Mouse (Mus musculus) large intestine, adult 2 months (tissue): ENCODE results near the gene Mgat3. TPM values are rescaled to one million over a fixed set of nuclear protein-coding genes. Genes with fewer than 3 reads are reported as not detected.

Experiments used
- DNase-seq: peaks from one replicate; pipeline ENCODE4 v3.0.0-alpha.2; 2012; ENCODE audit warnings: low read depth, low spot score
- WGBS: fragments of 180-500 bp; shearing (Covaris S2); methylation state at CpG from one replicate; pipeline ENCODE4 v1.1.7; 2018; 5-methylcytosine and 5-hydroxymethylcytosine counted together
- polyA plus RNA-seq: library from polyadenylated mRNA; depleted of rRNA; stranded (reverse); fragments of >200 nt; gene quantifications from 2 replicates; pipeline ENCODE4 v1.2.3, GENCODE M21; 2012; rRNA removed

The Mgat3 gene
- polyA plus RNA-seq, 1 experiment: 41.9 TPM

- WGBS: 2% methylated on average over 16 of the region's 16 CpGs
- DNase-seq: no peak
Observed at GRCm38 (mm10) chr15:80256242-80256641, 82.7 kb downstream of the Mgat3 start.

DNA sequence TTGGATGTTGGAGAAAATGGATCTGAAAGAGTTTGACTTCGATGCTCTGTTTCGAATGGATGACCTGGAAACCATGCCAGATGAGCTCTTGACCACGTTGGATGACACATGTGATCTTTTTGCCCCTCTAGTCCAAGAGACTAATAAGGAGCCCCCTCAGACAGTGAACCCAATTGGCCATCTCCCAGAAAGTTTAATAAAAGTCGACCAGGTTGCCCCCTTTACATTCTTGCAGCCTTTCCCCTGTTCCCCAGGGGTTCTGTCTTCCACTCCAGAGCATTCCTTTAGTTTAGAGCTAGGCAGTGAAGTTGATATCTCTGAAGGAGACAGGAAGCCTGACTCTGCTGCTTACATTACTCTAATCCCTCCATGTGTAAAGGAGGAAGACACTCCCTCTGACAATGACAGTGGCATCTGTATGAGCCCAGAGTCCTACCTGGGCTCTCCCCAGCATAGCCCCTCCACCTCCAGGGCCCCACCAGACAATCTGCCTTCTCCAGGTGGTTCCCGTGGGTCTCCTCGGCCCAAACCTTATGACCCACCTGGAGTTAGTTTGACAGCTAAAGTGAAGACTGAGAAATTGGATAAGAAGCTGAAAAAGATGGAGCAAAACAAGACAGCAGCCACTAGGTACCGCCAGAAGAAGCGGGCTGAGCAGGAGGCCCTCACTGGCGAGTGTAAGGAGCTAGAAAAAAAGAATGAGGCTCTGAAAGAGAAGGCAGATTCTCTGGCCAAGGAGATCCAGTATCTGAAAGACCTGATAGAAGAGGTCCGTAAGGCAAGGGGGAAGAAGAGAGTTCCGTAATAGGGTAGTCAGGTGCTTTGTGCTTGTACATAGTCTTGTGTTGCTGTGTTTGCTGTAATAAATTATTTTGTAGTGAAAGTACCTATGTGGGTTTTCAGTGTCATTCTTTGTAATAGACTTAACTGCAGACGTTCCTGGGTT, 83.4 kb downstream of the Mgat3 start:
- no peak for DNase-seq
- 14% methylated on average over 12 of the region's 12 CpGs for WGBS

GRCm38 (mm10) chr15:80257602-80258239, 84.2 kb downstream of the Mgat3 start:
- DNase-seq: no peak
- WGBS: 8% methylated on average over 4 of the region's 4 CpGs

DNA sequence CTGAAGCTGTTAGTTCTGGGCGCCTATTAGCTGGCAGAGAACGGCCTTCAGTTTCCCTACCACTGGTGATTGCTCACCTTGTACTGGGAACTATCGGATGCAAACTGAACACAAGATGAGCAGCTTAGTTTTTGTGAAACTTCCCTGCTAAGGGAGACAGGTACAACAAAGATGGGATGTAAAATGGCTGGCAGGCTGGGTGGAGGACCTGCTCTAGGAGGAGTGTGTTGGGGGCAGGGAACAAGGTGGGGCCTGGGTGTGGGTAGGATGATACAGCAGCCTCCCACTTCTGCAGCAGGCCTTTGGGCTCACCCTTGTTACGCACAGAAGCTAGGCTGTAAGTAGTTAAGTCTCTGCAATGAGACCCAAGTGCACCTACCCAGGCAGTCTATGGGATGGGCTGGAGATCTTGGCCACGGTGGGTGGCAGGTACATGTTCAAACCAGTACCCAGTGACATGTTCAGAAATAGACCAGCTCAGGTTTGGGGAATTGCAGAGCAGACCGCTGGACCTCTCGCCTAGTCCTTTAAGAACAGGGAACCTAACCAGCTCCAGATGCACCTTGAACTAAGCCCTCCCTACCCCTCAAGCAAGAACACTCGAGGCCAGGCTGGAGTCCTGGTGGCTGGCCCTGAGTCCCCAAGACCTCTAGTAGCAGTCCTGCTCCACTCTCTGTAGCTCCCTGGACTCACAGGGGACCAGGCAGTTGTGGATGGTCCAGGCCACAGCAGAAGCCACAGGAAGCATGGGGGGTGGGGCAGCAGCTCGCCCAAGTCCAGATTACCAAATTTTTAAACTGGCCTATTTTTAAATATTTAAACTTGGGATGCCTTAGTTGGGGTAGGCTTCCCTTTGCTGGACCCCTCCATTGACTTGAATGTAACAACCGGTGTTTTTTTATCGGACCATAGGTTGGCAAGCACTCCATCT, 85.0 kb downstream of the Mgat3 start:
- DNase-seq: no peak
- 43% methylated on average over 11 of the region's 11 CpGs for whole genome bisulfite sequencing

DNA sequence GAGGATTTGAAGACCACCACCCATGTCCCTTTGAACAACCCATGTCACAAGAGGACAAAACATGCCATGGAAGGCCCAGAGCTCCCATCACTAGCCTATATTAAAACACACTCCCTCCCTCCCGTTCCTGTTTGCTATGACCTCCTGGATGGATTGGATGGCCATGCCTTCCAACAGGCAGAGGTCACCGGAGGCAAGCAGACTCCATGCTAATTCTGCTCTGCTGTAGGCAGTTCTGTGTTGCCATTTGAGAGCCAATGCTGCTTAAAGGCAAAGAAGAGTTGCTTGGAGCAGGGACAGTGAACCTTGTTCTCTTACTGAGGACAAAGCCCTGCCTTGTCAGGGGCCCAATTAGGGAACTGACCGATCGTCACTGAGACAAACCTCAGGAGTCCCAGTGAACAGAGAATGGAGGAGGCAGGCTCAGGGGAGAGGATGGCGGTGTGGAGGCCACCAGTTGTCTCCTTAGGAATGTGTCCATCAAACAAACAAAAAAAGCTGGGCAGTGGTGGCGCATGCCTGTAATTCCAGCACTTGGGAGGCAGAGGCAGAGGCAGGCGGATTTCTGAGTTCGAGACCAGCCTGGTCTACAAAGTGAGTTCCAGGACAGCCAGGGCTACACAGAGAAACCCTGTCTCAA, 86.0 kb downstream of the Mgat3 start:
- DNase-seq: no peak
- WGBS: 78% methylated on average over 8 of the region's 8 CpGs

DNA sequence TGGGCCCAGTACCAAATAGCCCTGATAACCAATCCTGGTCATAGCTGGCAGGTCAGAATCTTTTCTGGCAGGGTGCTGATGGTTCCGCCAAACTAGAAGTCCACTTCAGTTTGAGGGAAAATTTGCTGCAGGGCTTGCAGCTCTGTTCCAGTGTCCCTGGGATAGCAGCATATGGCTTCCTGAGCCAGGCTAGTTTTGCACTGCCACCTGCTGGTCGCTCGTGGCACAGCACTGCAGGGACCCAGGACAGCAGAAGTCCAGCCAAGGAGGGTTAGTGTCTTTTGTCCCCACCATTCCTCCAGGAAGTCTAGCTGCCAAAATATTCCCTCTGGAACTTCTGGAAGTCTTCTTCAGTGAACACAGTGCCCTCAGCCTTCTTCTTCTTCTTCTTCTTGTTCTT, 87.2 kb downstream of the Mgat3 start:
- 9% methylated on average over 3 of the region's 3 CpGs for WGBS
- DNase-seq: no peak

GRCm38 (mm10) chr15:80261100-80261499, 87.6 kb downstream of the Mgat3 start:
- WGBS: 47% methylated on average over 7 of the region's 7 CpGs
- DNase-seq: no peak

GRCm38 (mm10) chr15:80263610-80264575, 90.4 kb downstream of the Mgat3 start, which contains the start of gene Rps19bp1:
Gene Rps19bp1, minus strand, starts transcription at chr15:80264315.
- WGBS: 1% methylated on average over 66 of the region's 66 CpGs
- no peak for DNase-seq

Other genes starting within 250 kb of the Mgat3 start
- 22.1 and 30.5 TPM in 2 replicates for gene Cbx7, start 202.6 kb upstream of the Mgat3 start, polyA plus RNA-seq
- gene Pdgfb, start 158.7 kb upstream of the Mgat3 start, polyA plus RNA-seq: 5.8 and 7.5 TPM in 2 replicates
- 8.1 and 8.4 TPM in 2 replicates for gene Syngr1, start 82.4 kb upstream of the Mgat3 start, polyA plus RNA-seq
- 597 and 673 TPM in 2 replicates for gene Rpl3, start 81.9 kb upstream of the Mgat3 start, polyA plus RNA-seq
- gene Tab1, start 40.6 kb upstream of the Mgat3 start, polyA plus RNA-seq: 26.9 and 29.4 TPM in 2 replicates
- gene Mief1, start 60.3 kb downstream of the Mgat3 start, polyA plus RNA-seq: 13.7 and 23.4 TPM in 2 replicates
- gene AC140267.1, start 62.1 kb downstream of the Mgat3 start, polyA plus RNA-seq: not detected in 2 replicates
- 234 and 245 TPM in 2 replicates for gene Atf4, start 81.5 kb downstream of the Mgat3 start, polyA plus RNA-seq
- 28.7 TPM in 2 replicates for gene Rps19bp1, start 90.6 kb downstream of the Mgat3 start, polyA plus RNA-seq
- 0.72 and 0.80 TPM in 2 replicates for gene Cacna1i, start 113.5 kb downstream of the Mgat3 start, polyA plus RNA-seq